Mouse (Mus musculus): ENCODE data around the gene Gm45808.

DNA sequence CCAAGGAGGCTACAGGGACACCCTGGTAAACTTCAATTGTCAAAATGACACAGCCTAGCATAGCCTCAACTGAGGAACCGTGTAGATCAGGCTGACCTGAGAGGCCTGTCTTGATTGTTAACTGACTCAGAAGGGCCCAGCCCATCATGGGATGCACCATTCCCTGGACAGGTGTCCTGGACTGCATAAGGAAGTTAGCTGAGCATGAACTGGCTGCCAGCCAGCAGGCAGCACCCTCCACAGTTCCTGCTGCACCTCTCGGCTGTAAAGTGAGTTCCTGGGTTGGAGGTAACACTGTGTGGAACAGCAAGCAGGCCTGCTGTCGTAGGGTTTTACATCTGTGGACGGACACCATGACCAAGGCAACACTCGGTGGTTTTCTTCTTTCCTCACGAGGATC lies 21.0 kb upstream of the Gm45808 start:
- TF ChIP-seq CTCF (IDR thresholded peaks at IDR 0.05; ENCODE audit: extremely low read depth, insufficient read depth, low read length) (no peak), POLR2A (IDR thresholded peaks at IDR 0.05; ENCODE audit: extremely low read depth, insufficient read depth, low read length) (no peak)
